Mouse (Mus musculus) heart, embryonic 13.5 days (tissue): ENCODE data around the gene Olfr558. TPM values are rescaled to one million over a fixed set of nuclear protein-coding genes. Genes with fewer than 3 reads are reported as not detected.

Source experiments
- ATAC-seq: fragments of 200-750 bp; cut with Nextera tagmentation; 2 replicates; pipeline ENCODE4 v1.8.0; 2017; ENCODE audit warnings: moderate TSS enrichment; ENCODE audit not compliant: insufficient number of reproducible peaks, low FRiP score, low TSS enrichment; ENCODE audit errors: extremely low read depth
- H3K27ac ChIP-seq: fragments of 300-500 bp; sonication (generic); replicated peaks from 2 replicates; pipeline ENCODE4 v1.5.1; 2015; ENCODE audit warnings: moderate library complexity, mild to moderate bottlenecking, inconsistent platforms
- H3K27me3 ChIP-seq: fragments of 300-500 bp; sonication (generic); replicated peaks from 2 replicates; pipeline ENCODE4 v1.6.1; 2015; ENCODE audit warnings: mild to moderate bottlenecking, inconsistent platforms
- H3K36me3 ChIP-seq: fragments of 300-500 bp; sonication (generic); 2 replicates; pipeline ENCODE4 v1.6.1; 2015; ENCODE audit warnings: mild to moderate bottlenecking, inconsistent platforms
- H3K4me1 ChIP-seq: fragments of 300-500 bp; sonication (generic); 2 replicates; pipeline ENCODE4 v1.6.1; 2015; ENCODE audit warnings: inconsistent platforms
- H3K4me2 ChIP-seq: fragments of 300-500 bp; sonication (generic); 2 replicates; pipeline ENCODE4 v1.6.1; 2015; ENCODE audit warnings: inconsistent platforms, mild to moderate bottlenecking, moderate library complexity
- H3K4me3 ChIP-seq: fragments of 300-500 bp; sonication (generic); 2 replicates; pipeline ENCODE4 v1.5.1; 2015; ENCODE audit warnings: moderate library complexity, mild to moderate bottlenecking, inconsistent platforms
- H3K9ac ChIP-seq: fragments of 300-500 bp; sonication (generic); 2 replicates; pipeline ENCODE4 v1.6.1; 2015; ENCODE audit warnings: inconsistent platforms, mild to moderate bottlenecking, moderate library complexity
- H3K9me3 ChIP-seq: fragments of 300-500 bp; sonication (generic); 2 replicates; pipeline ENCODE4 v1.6.1; 2016; ENCODE audit warnings: inconsistent platforms
- WGBS: fragments of 180-500 bp; shearing (Covaris S2); methylation state at CpG from one replicate; pipeline ENCODE4 v1.1.7; 2015; ENCODE audit warnings: mixed read lengths; 5-methylcytosine and 5-hydroxymethylcytosine counted together
- polyA plus RNA-seq: library from polyadenylated mRNA; unstranded; fragments of >200 nt; fragmentation: Nextera tagmentation; extraction: Ambion mirVana; gene quantifications from 2 replicates; pipeline ENCODE4 v1.2.1, GENCODE M21; 2015

Gene Olfr558
- 0.05 TPM in 1 of 2 replicates, not detected in the other for polyA plus RNA-seq

DNA sequence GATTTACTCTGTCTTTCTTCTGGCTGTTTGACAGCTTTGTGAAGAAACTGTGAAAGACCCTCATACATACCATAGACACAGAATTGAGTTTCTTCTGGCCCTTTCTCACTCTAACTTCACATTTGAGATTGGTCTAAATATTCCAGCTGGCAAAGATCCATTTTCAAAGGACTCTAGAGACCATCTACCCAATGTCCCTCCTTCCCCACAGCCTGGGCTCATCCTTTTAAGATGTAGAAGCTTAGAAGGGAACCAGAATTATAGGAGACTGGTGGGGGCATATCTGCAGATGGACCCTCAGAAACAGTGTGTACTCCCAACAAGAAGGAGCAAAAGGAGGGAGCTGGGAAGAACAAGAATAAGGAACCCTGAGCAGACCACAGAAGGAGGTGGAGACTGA is at the start of gene Olfr558:
TSS of gene Olfr558 (plus strand) at position 301 of the 400 bp plus-strand sequence.
- ATAC-seq, result no peak
- Histone ChIP-seq H3K4me3 (no peak within 1 kb of the TSS), H3K27ac (no peak within 1 kb of the TSS), H3K9ac (no peak within 1 kb of the TSS), H3K4me1 (no peaks in the 10 kb centered on the region), H3K9me3 (no peaks in the 10 kb centered on the region), H3K36me3 (no peaks in the 10 kb centered on the region), H3K4me2 (no peak within 1 kb of the TSS), H3K27me3 (no peaks in the 10 kb centered on the region)

- Histone ChIP-seq H3K9me3 (no peaks in the 10 kb centered on the region), H3K4me3 (no peak within 1 kb of the TSS), H3K4me1 (no peaks in the 10 kb centered on the region), H3K36me3 (no peaks in the 10 kb centered on the region), H3K27ac (no peak within 1 kb of the TSS), H3K9ac (no peak within 1 kb of the TSS), H3K4me2 (no peak within 1 kb of the TSS), H3K27me3 (no peaks in the 10 kb centered on the region)
- 55% methylated on average over 1 of the region's 1 CpGs for WGBS
- no peak for ATAC-seq
Measured at GRCm38 (mm10) chr7:102658523-102658922, 43.5 kb upstream of the Olfr558 start, which contains the start of gene Olfr555. TSS of gene Olfr555 (plus strand) at chr7:102658823.

DNA sequence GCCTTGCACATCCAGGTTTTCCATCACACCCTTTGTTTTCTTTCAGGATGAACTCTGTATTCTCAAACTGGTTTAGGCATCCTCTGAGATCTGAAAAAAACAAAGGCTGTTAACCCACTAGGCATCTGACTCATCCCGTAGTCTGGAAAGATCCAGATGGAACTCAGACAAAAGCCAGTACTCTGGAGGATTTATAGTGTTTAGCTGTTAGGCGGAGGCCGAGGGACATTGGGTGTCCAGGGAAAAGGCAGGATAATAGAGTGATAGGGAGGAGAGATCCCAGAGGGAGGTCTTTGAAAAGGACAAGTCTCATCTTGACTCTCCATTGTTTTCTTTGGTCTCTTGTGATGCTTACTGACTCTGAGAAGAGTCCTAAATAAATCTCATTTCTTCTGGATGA is 37.4 kb upstream of the Olfr558 start, which contains the start of gene Olfr556:
TSS of gene Olfr556 (plus strand) at position 301 of the 400 bp plus-strand sequence.
- ATAC-seq, result no peak
- Histone ChIP-seq H3K9me3 (no peaks in the 10 kb centered on the region), H3K4me1 (no peaks in the 10 kb centered on the region), H3K27ac (no peak within 1 kb of the TSS), H3K36me3 (no peaks in the 10 kb centered on the region), H3K4me3 (no peak within 1 kb of the TSS), H3K9ac (no peak within 1 kb of the TSS), H3K4me2 (no peak within 1 kb of the TSS), H3K27me3 (no peaks in the 10 kb centered on the region)
- WGBS, result 60% methylated on average over 3 of the region's 3 CpGs

- Histone ChIP-seq H3K27ac (no peak overlapping the region), H3K27me3 (no peaks in the 10 kb centered on the region), H3K9me3 (no peaks in the 10 kb centered on the region), H3K9ac (no peak overlapping the region), H3K4me2 (no peak overlapping the region), H3K36me3 (no peaks in the 10 kb centered on the region), H3K4me3 (no peak overlapping the region), H3K4me1 (no peaks in the 10 kb centered on the region)
- no peak for ATAC-seq
- 34% methylated on average over 2 of the region's 2 CpGs for WGBS
Measured at GRCm38 (mm10) chr7:102665378-102665777, 36.6 kb upstream of the Olfr558 start.

- Histone ChIP-seq H3K36me3 (peaks cover 23% of the 10 kb centered on the region), H3K4me1 (peaks cover 8% of the 10 kb centered on the region), H3K9me3 (no peaks in the 10 kb centered on the region), H3K27me3 (no peaks in the 10 kb centered on the region), H3K27ac (no peak overlapping the region), H3K4me2 (no peak overlapping the region), H3K4me3 (no peak overlapping the region), H3K9ac (no peak overlapping the region)
- 80% methylated on average over 2 of the region's 2 CpGs for WGBS
- ATAC-seq, result no peak
Measured at GRCm38 (mm10) chr7:102676225-102676624, 25.8 kb upstream of the Olfr558 start.

DNA sequence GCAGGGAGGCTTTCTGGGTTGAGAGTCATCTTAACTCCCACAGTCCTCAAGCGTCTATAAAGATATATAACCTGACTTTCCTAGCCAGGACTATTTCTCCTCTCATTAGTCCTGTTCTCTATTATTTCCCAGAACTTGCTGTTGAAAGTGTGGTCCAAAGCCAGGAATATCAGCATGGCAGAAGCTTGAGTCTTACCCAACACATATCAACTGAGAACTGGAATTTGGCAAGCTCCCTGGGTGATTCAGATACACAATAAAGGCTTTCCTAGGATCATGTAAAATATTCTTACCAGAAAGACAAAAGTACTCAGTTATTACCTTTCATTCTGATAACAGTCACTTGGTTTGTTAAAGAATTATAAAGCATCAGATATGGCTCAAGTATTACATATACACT is 20.1 kb upstream of the Olfr558 start:
- Histone ChIP-seq H3K27me3 (no peaks in the 10 kb centered on the region), H3K27ac (no peak overlapping the region), H3K36me3 (peaks cover 43% of the 10 kb centered on the region), H3K4me3 (no peak overlapping the region), H3K4me1 (peaks cover 8% of the 10 kb centered on the region), H3K9ac (no peak overlapping the region), H3K4me2 (no peak overlapping the region), H3K9me3 (no peaks in the 10 kb centered on the region)
- no peak for ATAC-seq
- WGBS, result 48% methylated on average over 1 of the region's 1 CpGs

GRCm38 (mm10) chr7:102686944-102687501 is 15.0 kb upstream of the Olfr558 start, which contains the start of gene Trim68:
TSS of gene Trim68 (minus strand) at chr7:102687327.
- ATAC-seq, result peak; percentile 96
- Histone ChIP-seq H3K27me3 (no peaks in the 10 kb centered on the region), H3K4me3 (peak within 1 kb of the TSS; percentile 70), H3K4me2 (peak within 1 kb of the TSS; percentile 75), H3K27ac (peak within 1 kb of the TSS; percentile 85), H3K36me3 (peaks cover 16% of the 10 kb centered on the region), H3K4me1 (peaks cover 4% of the 10 kb centered on the region; the same call in 1 of the 2 replicates), H3K9ac (peak within 1 kb of the TSS; percentile 87), H3K9me3 (no peaks in the 10 kb centered on the region)
- WGBS, result under 1% methylated on average over 39 of the region's 40 CpGs

DNA sequence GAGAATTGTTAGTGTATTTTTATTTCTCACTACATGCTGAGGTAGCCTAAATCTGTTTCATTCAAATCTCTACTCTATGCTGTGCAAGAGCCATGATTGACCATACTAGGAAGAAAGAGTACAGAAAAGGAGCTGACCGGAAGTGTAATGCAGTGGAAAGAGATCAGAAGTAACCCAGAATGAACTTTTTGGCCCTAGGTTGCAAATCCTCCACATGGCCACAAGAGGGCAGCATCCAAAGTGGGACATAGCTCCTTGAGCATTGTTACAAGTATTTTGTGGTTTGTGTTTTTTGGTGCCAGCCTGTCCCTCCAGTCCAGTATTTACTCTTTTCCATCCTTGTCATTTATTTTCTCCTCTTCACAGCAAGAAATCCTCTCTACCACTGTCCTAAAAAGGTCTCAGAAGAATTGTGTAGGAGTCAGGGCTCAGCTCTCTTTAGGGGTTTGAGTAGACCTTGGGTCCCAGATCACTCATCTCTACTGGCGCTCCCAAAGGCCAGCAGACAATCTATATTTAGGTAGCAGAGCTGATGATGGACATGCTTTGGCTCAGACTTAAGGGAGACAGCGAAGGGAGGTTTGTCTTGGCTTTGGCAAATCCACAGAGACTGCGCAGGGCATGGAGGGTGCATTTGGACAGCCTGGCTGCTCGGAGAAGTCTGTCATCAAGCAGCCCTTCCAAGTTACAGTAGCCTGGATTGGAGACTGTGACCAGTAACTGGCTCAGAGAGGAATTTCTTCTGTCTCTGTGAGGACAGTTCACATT is 6.5 kb upstream of the Olfr558 start, which contains the start of gene Olfr557:
TSS of gene Olfr557 (plus strand) at position 553 of the 768 bp plus-strand sequence.
- Histone ChIP-seq H3K9ac (no peak within 1 kb of the TSS), H3K27me3 (no peaks in the 10 kb centered on the region), H3K36me3 (no peaks in the 10 kb centered on the region), H3K4me2 (no peak within 1 kb of the TSS), H3K9me3 (no peaks in the 10 kb centered on the region), H3K4me1 (no peaks in the 10 kb centered on the region), H3K27ac (no peak within 1 kb of the TSS), H3K4me3 (no peak within 1 kb of the TSS)
- 60% methylated on average over 5 of the region's 5 CpGs for WGBS
- no peak for ATAC-seq

- H3K4me2 ChIP-seq, result no peak overlapping the region
- H3K4me1 ChIP-seq, result no peaks in the 10 kb centered on the region
- no peaks in the 10 kb centered on the region for H3K27me3 ChIP-seq
- no peak overlapping the region for H3K27ac ChIP-seq
- WGBS, result 86% methylated on average over 7 of the region's 7 CpGs
- H3K4me3 ChIP-seq, result no peak overlapping the region
- H3K9ac ChIP-seq, result no peak overlapping the region
- H3K9me3 ChIP-seq, result no peaks in the 10 kb centered on the region
- ATAC-seq, result no peak
- H3K36me3 ChIP-seq, result no peaks in the 10 kb centered on the region
Measured at GRCm38 (mm10) chr7:102698461-102698860, 3.6 kb upstream of the Olfr558 start.

DNA sequence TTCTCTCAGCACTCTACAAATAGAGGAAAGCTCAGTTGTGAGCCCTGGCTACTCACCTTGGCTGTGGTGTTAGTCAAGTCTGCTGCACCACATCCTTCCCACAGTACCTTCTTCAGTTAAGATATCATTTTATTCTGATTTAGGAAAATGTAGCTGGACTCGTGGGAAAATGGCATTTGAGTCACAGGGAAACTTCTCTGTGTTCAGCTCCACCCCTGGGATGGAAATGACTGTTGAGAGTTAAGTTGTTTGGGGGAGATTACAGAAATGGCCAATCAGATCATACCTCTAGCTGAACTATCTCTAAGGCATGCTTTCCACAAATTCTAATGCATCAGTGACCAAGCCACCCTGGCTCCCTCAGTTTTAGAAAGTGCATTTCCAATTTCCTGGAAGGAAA is 17.0 kb downstream of the Olfr558 start, which contains the start of gene Olfr33:
TSS of gene Olfr33 (minus strand) at position 101 of the 400 bp plus-strand sequence.
- Histone ChIP-seq H3K9ac (no peak within 1 kb of the TSS), H3K4me1 (no peaks in the 10 kb centered on the region), H3K4me3 (no peak within 1 kb of the TSS), H3K4me2 (no peak within 1 kb of the TSS), H3K36me3 (no peaks in the 10 kb centered on the region), H3K9me3 (no peaks in the 10 kb centered on the region), H3K27ac (no peak within 1 kb of the TSS), H3K27me3 (no peaks in the 10 kb centered on the region)
- WGBS, result 41% methylated on average over 1 of the region's 1 CpGs
- no peak for ATAC-seq

- Histone ChIP-seq H3K9ac (no peak within 1 kb of the TSS), H3K4me1 (no peaks in the 10 kb centered on the region), H3K4me2 (no peak within 1 kb of the TSS), H3K27me3 (no peaks in the 10 kb centered on the region), H3K36me3 (no peaks in the 10 kb centered on the region), H3K9me3 (no peaks in the 10 kb centered on the region), H3K27ac (no peak within 1 kb of the TSS), H3K4me3 (no peak within 1 kb of the TSS)
- no peak for ATAC-seq
Measured at GRCm38 (mm10) chr7:102727391-102727790, 25.4 kb downstream of the Olfr558 start, which contains the start of gene Olfr559. TSS of gene Olfr559 (minus strand) at chr7:102727491.
